8 mouse cellular contexts compared by ENCODE assay signal in genomic region chr10:13968234-13968555, GRCm38 (mm10). TPM values are rescaled to one million over a fixed set of nuclear protein-coding genes. Genes with fewer than 3 reads are reported as not detected.
A peak's percentile ranks its signal among the peaks of the same experiment; 100 is the strongest.
DNase-seq lines count a peak whose midpoint lies in the region; ATAC-seq and TF ChIP-seq lines count a peak whose summit lies in the region.

No protein-coding gene starts in this region.

- no peaks in the 10 kb centered on the region for H3K9me3 ChIP-seq in embryonic facial prominence, embryonic 12.5 days
- no peaks in the 10 kb centered on the region for H3K9me3 ChIP-seq in intestine, postnatal 0 days (ENCODE audit: control insufficient read depth)
- H3K9me3 ChIP-seq in neural tube, embryonic 15.5 days (replicated peaks): no peaks in the 10 kb centered on the region

- H3K4me1 ChIP-seq in lung, adult 2 months (ENCODE audit: control insufficient read depth, insufficient read depth, low read length): no peaks in the 10 kb centered on the region
- peaks cover 3% of the 10 kb centered on the region; the same call in 1 of the 2 replicates for H3K4me1 ChIP-seq in embryonic facial prominence, embryonic 12.5 days
- 0 out of 2 replicates have a peak, but pooled peaks cover 3% of the 10 kb centered on the region for H3K4me1 ChIP-seq in intestine, postnatal 0 days (replicated peaks; ENCODE audit: control insufficient read depth, insufficient read depth, low read length)
- H3K4me1 ChIP-seq in neural tube, embryonic 15.5 days: peaks cover 13% of the 10 kb centered on the region

- no peaks in the 10 kb centered on the region for H3K27me3 ChIP-seq in embryonic facial prominence, embryonic 12.5 days
- H3K27me3 ChIP-seq in intestine, postnatal 0 days (replicated peaks; ENCODE audit: control insufficient read depth, insufficient read depth, low read length): no peaks in the 10 kb centered on the region
- no peaks in the 10 kb centered on the region for H3K27me3 ChIP-seq in neural tube, embryonic 15.5 days (replicated peaks)

- no peak for ATAC-seq in embryonic facial prominence, embryonic 12.5 days (ENCODE audit: insufficient number of reproducible peaks, insufficient read depth, low FRiP score, low TSS enrichment)
- no peak for ATAC-seq in intestine, postnatal 0 days
- no peak for ATAC-seq in neural tube, embryonic 15.5 days (ENCODE audit: low FRiP score)

- H3K4me3 ChIP-seq in lung, adult 2 months (replicated peaks; ENCODE audit: extremely low read depth, low read depth, low read length): peak overlapping the region; percentile 93
- peak overlapping the region; percentile 73 for H3K4me3 ChIP-seq in embryonic facial prominence, embryonic 12.5 days
- peak overlapping the region; percentile 91 for H3K4me3 ChIP-seq in intestine, postnatal 0 days (ENCODE audit: low read depth, low read length)
- H3K4me3 ChIP-seq in neural tube, embryonic 15.5 days (replicated peaks): peak overlapping the region; percentile 84

- TF ChIP-seq POLR2A in lung, adult 2 months (IDR thresholded peaks at IDR 0.05; ENCODE audit: borderline replicate concordance, extremely low read depth, low read depth, low read length): no peak

- H3K9ac ChIP-seq in embryonic facial prominence, embryonic 12.5 days: peak overlapping the region; percentile 74
- H3K9ac ChIP-seq in intestine, postnatal 0 days (ENCODE audit: low read depth, low read length): peak overlapping the region; percentile 91
- peak overlapping the region; percentile 97 for H3K9ac ChIP-seq in neural tube, embryonic 15.5 days (replicated peaks)

- no peak for DNase-seq in lung, adult 2 months
- no peak for DNase-seq in lung, postnatal 4 days
- DNase-seq in thymus, postnatal 10 days (ENCODE audit: low spot score in 2 of 2): no peak
- no peak for DNase-seq in frontal cortex, postnatal 36 days (ENCODE audit: low spot score in 2 of 2)
- no peak for DNase-seq in spleen, postnatal 14 days (ENCODE audit: low spot score in 2 of 2)

- peak overlapping the region; percentile 91 for H3K27ac ChIP-seq in embryonic facial prominence, embryonic 12.5 days
- H3K27ac ChIP-seq in intestine, postnatal 0 days (ENCODE audit: low read depth, low read length): peak overlapping the region; percentile 88; the same call in 1 of the 2 replicates
- H3K27ac ChIP-seq in neural tube, embryonic 15.5 days (replicated peaks): peak overlapping the region; percentile 99

- peak overlapping the region; percentile 98 for H3K4me2 ChIP-seq in embryonic facial prominence, embryonic 12.5 days (replicated peaks)
- H3K4me2 ChIP-seq in intestine, postnatal 0 days (replicated peaks; ENCODE audit: low read depth): peak overlapping the region; percentile 89
- H3K4me2 ChIP-seq in neural tube, embryonic 15.5 days: peak overlapping the region; percentile 98

- WGBS in lung, adult 2 months: 9% methylated on average over 5 of the region's 5 CpGs
- WGBS in embryonic facial prominence, embryonic 12.5 days: 7% methylated on average over 5 of the region's 5 CpGs
- WGBS in intestine, postnatal 0 days: 24% methylated on average over 5 of the region's 5 CpGs
- 4% methylated on average over 5 of the region's 5 CpGs for WGBS in neural tube, embryonic 15.5 days

- no peak for TF ChIP-seq CTCF in lung, adult 2 months (IDR thresholded peaks at IDR 0.05; ENCODE audit: insufficient read depth, low read length)
- no peak for TF ChIP-seq CTCF in intestine, postnatal 0 days (IDR thresholded peaks at IDR 0.05; ENCODE audit: low read depth)

- no peaks in the 10 kb centered on the region for H3K36me3 ChIP-seq in embryonic facial prominence, embryonic 12.5 days
- H3K36me3 ChIP-seq in intestine, postnatal 0 days (ENCODE audit: control insufficient read depth, insufficient read depth): no peaks in the 10 kb centered on the region
- H3K36me3 ChIP-seq in neural tube, embryonic 15.5 days: no peaks in the 10 kb centered on the region

RNA-seq across cellular contexts. Expression of gene Hivep2, which starts 2.3 kb away (rescaled TPM):
- 7.9 and 11.0 TPM in 2 replicates for polyA plus RNA-seq in lung, adult 2 months (2012; rRNA removed)
- polyA plus RNA-seq in embryonic facial prominence, embryonic 12.5 days (2016; fragmentation: Nextera tagmentation; extraction: Ambion mirVana): 4.8 and 5.5 TPM in 2 replicates
- 3.5 and 3.8 TPM in 2 replicates for polyA plus RNA-seq in intestine, postnatal 0 days (2015; fragmentation: Nextera tagmentation; extraction: Ambion mirVana)
- 10.4 and 11.7 TPM in 2 replicates for polyA plus RNA-seq in neural tube, embryonic 15.5 days (2015; fragmentation: Nextera tagmentation; extraction: Ambion mirVana)
